Mouse (Mus musculus): ENCODE results near the gene Cdk11b.

GRCm38 (mm10) chr4:155694111-155694481, 69.4 kb downstream of the Cdk11b start, which contains the start of gene Fndc10:
- TF ChIP-seq CTCF (IDR thresholded peaks at IDR 0.05; ENCODE audit: control insufficient read depth, insufficient read depth, insufficient read length): no peak
- no peak for TF ChIP-seq USF1 (IDR thresholded peaks at IDR 0.05; ENCODE audit: low read depth)
- no peak for TF ChIP-seq MYOD1 (IDR thresholded peaks at IDR 0.05; ENCODE audit: control insufficient read depth, insufficient read length, low read depth)
